In the genomic region with DNA sequence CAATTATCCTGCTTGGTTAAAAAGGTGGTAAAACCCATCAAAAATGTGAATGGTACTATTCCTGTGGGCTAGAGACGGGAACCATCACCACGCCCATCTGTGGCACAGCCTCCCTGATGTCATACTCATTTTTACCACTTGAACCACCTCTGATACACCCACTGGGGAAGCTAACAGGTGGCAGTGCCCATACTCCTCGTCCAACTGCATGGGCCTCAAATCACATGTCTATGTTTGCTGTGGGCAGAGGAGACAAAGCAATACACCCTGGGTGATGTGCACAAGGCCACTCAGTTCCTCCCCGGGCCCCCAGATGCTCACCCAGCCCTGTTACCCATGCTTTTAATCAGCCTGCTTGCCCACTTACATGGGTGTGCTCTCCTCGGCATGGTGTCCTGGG, we compare ENCODE assay signal across 25 mouse cellular contexts.
"Had no signal": no experiment of that assay in that cellular context is flagged by ENCODE, and none has a peak within 500 bp of the region (broad histone marks: within the 10 kb centered on the region; RNA-seq: fewer than 3 reads in every experiment).

No protein-coding gene starts in this region.

- H3K4me3 ChIP-seq: embryonic facial prominence, embryonic 10.5 days; embryonic facial prominence, embryonic 12.5 days; embryonic facial prominence, embryonic 13.5 days; embryonic facial prominence, embryonic 15.5 days; erythroblast, embryonic 14.5 days; forebrain, embryonic 10.5 days; forebrain, embryonic 12.5 days; forebrain, embryonic 13.5 days; forebrain, embryonic 15.5 days; gastrocnemius, adult 2 months; heart, adult 2 months had no signal

- H3K4me2 ChIP-seq: embryonic facial prominence, embryonic 12.5 days; embryonic facial prominence, embryonic 13.5 days; embryonic facial prominence, embryonic 15.5 days; forebrain, embryonic 12.5 days; forebrain, embryonic 13.5 days; forebrain, embryonic 15.5 days had no signal

- H3K27me3 ChIP-seq: embryonic facial prominence, embryonic 12.5 days; embryonic facial prominence, embryonic 13.5 days; embryonic facial prominence, embryonic 15.5 days; forebrain, embryonic 12.5 days; forebrain, embryonic 13.5 days; forebrain, embryonic 15.5 days had no signal

- DNase-seq: cerebellum, adult 9-10 months; cerebellum, adult 9-11 months; cerebellum, postnatal 10 days; cerebellum, postnatal 14 days; cerebellum, postnatal 25 days; cerebellum, postnatal 36 days; embryo, embryonic 11 days; forebrain, postnatal 0 days; gastrocnemius, adult 2 months; gastrocnemius, postnatal 10 days; gastrocnemius, postnatal 14 days; gastrocnemius, postnatal 25 days; gastrocnemius, postnatal 36 days; heart, adult 11 months; heart, adult 18-20 months; heart, adult 2 months had no signal
